Mouse (Mus musculus): ENCODE data around the gene Rpl18a.
"Not testable (repeated sequence)": the region's sequence is repeated elsewhere in the genome, so short reads cannot be mapped to it uniquely, and the experiment has no call there.

The Rpl18a gene

DNA sequence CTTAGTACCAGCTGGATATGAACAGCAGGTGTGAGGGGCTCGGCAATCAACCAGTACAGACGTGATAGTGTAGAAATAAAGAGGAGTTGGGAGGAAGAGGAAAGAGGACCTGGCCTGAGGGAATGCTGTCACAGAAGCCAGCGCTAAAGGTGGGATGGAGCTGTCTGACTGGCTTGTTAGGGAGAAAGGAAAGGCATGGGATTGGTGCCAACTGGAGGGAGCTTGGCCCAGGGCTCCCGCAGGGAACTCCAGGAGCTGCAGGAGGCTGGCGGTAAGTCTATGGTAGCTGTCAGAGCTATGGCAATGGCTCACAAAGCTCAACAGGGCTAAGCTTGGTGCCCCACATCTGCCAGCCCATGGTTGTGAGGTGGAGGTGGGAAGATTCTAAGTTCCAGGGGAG lies 5.0 kb upstream of the Rpl18a start:
- DNase-seq: peak; percentile 23

GRCm38 (mm10) chr8:70900872-70901387 lies 3.7 kb upstream of the Rpl18a start:
- no peak for DNase-seq

DNA sequence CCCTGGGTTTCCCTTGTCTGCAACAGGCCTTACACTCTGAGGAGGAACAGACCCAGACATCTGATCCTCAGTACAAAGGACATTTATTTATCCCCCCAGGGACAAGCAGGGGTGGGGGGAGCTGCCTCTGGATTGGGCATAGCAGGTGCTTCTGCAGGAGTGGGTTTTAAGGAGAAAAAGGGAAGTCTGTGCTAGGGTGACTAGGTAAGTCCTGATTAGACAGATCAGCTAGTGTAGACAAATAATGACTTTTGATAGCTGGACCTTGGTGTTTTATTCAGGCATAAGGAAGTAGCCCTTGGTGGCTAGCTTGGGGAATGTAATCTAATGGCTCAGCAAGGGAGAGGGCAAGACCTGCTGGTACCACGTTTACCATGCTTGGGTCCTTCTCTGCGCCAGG lies 2.0 kb upstream of the Rpl18a start:
- DNase-seq: no peak

GRCm38 (mm10) chr8:70898661-70899198 lies 1.5 kb upstream of the Rpl18a start:
- no peak for DNase-seq

GRCm38 (mm10) chr8:70897681-70898413 lies 635 bp upstream of the Rpl18a start:
- peak; percentile 93 for DNase-seq

GRCm38 (mm10) chr8:70896316-70897020 lies 744 bp downstream of the Rpl18a start:
- no peak for DNase-seq

GRCm38 (mm10) chr8:70895571-70896259 lies 1.5 kb downstream of the Rpl18a start:
- not testable (repeated sequence) for DNase-seq

DNA sequence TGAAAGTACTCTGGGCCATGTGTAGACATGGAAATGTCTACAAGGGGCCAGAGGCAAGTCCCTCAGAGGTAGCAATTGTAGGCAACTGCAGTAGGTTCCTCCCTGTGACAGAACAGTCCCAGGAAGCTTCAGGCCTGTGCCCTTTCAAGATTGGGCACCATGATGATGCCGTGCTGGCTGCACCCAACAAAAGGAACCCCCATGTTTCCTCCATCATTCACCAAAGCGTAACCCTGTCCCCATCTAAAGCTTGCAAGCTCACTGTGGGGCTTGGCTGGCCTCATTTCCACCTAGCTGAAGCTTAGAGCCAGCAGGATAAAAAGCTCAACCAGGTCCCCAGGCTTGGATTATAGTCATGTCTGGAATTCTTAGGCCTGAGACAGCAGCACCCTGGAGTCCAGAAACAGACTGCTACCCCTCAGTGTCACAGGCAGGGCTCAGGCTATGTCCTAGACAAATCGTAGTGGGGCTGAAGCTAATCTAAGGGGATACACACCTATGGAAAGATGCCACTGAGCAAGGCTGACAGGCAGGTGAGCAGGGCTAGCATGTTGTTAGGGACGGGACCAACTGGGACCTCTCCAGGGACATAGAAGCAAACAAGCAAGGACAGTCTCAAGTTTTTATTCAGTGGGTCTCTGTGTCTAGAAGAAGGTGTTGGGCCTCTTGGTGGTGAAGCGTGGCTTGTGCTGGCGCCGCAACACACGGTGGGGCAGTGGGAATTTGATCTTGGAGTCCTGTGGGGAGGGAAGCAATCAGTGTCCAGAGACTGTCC lies 2.3 kb downstream of the Rpl18a start:
- DNase-seq: no peak

DNA sequence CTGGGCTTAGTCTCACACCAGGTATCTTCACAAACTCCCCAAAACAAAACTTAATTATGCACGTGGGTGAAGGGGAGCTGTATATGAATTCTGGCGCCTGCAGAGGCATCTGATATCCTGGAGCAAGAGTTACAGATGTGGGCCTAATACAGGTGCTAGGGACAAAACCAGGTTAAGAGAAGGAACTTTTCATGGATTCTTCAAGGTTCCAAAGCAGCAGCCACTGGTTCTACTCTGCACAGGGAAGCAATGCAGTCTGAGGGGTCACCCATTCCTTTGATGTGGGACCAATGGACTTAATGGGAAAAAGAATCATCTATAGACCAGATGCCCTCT lies 2.9 kb downstream of the Rpl18a start:
- DNase-seq: no peak

DNA sequence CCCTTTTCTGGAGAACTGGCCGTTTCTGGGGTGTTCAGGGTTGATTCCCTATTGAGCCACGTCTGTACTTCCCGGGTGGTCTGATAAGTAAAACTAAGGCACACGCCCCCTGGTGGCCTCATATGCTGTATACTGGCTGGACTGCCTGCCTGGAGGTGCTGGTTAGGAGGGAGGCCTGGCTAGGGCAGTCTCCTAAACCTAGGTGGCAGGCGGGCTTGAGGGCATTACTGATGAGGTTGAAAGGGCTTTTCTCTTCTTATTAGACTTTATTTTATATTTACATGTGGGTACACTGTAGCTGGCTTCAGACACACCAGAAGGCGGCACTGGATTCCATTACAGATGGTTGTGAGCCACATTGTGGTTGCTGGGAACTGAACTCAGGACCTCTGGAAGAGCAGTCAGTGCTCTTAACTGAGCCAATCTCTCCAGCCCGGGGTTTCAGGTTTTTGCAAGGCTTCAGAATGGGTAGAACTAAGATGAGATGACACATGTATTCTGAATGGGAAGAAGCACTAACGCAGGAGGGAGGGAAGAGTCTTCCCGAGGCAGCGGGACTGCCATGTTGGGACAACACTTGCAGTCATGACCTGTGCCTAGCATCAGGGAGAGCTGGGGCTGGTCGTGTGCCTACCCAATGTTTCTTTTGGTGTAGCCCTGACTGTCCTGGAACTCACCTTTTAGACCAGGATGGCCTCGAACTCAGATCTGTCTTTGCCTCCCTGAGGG lies 3.4 kb downstream of the Rpl18a start:
- DNase-seq: peak; percentile 91

DNA sequence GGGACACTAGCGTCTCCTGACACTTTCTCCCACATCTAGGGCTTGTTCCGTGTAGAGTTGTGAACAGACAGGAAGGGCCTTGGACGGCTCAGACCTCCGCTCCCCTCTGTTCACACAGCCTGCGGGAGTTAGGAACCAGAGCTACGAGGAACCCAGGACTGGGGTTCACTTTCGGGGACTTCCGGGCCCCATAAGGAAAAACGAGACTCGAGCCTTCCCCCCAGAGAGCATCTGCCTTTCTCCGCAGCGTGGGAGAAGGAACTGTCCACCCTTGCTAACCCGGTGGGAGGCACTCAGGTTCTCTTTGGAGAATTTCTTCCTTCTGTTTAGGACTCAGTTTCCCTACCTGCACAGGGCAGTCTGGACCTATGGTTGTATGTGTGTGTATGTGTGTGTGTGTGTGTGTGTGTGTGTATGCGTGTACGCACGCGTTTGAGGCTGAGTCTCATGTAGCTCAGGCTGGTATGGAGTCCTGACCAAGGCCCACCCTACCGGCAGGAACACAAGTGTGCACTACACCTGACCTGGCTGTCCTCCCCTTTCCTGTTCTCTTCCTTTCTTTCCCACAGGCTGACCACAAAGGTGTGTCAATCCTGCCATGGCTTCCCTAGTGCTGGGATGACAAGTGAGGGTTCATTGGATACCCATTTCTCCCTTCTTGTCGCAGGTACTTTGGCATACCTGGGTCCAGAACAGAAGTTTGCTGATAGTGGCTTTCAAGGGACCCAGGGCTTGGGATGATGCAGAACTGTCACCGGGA lies 4.1 kb downstream of the Rpl18a start:
- DNase-seq: no peak

GRCm38 (mm10) chr8:70892022-70892895 lies 5.0 kb downstream of the Rpl18a start, which contains the start of gene Slc5a5:
TSS of gene Slc5a5 (minus strand) at chr8:70892757.
- DNase-seq: no peak

- DNase-seq: peak; percentile 87
These were observed 5.9 kb downstream of the Rpl18a start for GRCm38 (mm10) chr8:70891356-70891755.

DNA sequence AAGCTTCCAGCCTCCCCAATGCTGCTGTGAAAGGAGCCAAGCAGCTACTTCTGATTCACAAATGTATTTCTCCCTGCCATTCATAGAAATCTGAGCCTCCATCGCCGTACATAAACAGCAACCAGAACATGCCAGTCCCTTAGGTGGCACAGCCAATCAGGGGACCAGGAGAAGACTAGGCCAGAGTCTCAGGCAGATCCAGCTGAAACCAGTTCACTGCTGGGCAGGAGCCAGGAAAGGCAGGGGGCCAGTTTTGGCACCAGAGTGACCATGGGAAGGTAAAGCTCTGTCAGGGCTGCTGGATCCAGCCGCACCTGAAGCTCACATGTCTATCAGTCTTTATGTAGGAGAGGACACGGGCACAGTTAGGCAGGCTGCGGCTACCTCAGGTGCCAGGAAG lies 6.6 kb downstream of the Rpl18a start:
- no peak for DNase-seq

DNA sequence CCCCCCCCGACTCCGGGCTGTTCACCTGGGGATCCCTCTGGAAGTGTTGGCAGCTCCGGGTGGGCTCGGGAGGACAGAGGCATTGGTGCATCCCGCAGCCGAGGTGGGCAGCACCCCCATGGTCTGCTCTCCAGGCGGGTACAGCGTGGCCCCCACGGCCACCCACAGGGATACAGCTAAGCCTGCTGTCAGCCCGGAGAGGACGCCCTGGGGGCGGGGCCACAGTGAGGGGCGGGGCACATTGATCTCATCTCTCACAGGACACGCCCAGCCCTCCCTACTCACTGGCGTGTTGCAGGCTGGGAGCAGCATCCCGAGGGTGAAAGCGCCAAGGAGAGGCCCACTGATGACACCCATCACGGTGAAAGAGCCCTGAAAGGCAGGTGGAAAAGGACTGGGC lies 9.5 kb downstream of the Rpl18a start:
- DNase-seq: peak; percentile 51

- no peak for DNase-seq
These were observed 11.6 kb downstream of the Rpl18a start for GRCm38 (mm10) chr8:70885612-70886011.

GRCm38 (mm10) chr8:70884683-70885082 lies 12.5 kb downstream of the Rpl18a start:
- DNase-seq: no peak

DNA sequence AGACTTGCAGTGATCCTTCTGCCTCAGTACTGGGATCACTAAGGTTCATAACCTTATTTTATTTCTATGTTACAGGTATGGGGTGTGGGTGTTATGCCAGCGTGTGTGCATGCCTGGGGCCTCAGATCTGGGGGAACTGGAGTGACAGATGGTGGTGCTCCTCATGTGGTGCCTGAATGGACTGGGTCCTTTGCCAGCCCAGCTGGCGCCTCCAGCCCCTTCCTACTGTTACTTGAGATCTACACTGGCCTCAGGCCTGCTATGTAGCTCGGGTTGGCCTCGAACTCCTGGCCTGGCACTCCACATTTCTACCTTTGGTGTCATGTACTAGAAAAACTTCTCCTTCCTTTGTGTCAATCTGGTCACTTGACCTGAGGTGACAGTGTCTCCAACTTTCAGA lies 13.0 kb downstream of the Rpl18a start:
- no peak for DNase-seq

GRCm38 (mm10) chr8:70880546-70880945 lies 16.7 kb downstream of the Rpl18a start:
- DNase-seq: no peak

- DNase-seq: peak; percentile 14
These were observed 17.1 kb downstream of the Rpl18a start for GRCm38 (mm10) chr8:70880126-70880525.
